Mouse (Mus musculus) c-Kit-positive CD71-positive TER-119-positive erythroid progenitor cells, embryonic 14.5 days (primary cell): ENCODE results near the gene Nod1.

ENCODE experiments used
- DNase-seq: peaks from one replicate; pipeline ENCODE4 v3.0.0-alpha.2; 2013; ENCODE audit warnings: low spot score

Gene Nod1

GRCm38 (mm10) chr6:54972111-54972928, at the start of gene Nod1:
Gene Nod1, minus strand, starts transcription at chr6:54972612.
- no peak for DNase-seq

- no peak for DNase-seq
Measured at GRCm38 (mm10) chr6:55021806-55022205, 49.4 kb upstream of the Nod1 start.

- DNase-seq: no peak
Measured at GRCm38 (mm10) chr6:55018417-55018816, 46.0 kb upstream of the Nod1 start.

GRCm38 (mm10) chr6:55016710-55017583, 44.5 kb upstream of the Nod1 start:
- peak; percentile 60 for DNase-seq

- no peak for DNase-seq
Measured at GRCm38 (mm10) chr6:55016236-55016635, 43.8 kb upstream of the Nod1 start.

GRCm38 (mm10) chr6:55014184-55014583, 41.8 kb upstream of the Nod1 start:
- DNase-seq: no peak

- no peak for DNase-seq
Measured at GRCm38 (mm10) chr6:55012516-55012915, 40.1 kb upstream of the Nod1 start.

- no peak for DNase-seq
Measured at GRCm38 (mm10) chr6:55010330-55011091, 38.1 kb upstream of the Nod1 start.

- DNase-seq: no peak
Measured at GRCm38 (mm10) chr6:55009391-55010230, 37.2 kb upstream of the Nod1 start.

GRCm38 (mm10) chr6:55008401-55008800, 36.0 kb upstream of the Nod1 start:
- no peak for DNase-seq

- DNase-seq: no peak
Measured at GRCm38 (mm10) chr6:55003559-55003958, 31.1 kb upstream of the Nod1 start.

GRCm38 (mm10) chr6:55002438-55002837, 30.0 kb upstream of the Nod1 start:
- DNase-seq: no peak

- DNase-seq: no peak
Measured at GRCm38 (mm10) chr6:55001320-55001719, 28.9 kb upstream of the Nod1 start.

GRCm38 (mm10) chr6:54997726-54998125, 25.3 kb upstream of the Nod1 start:
- no peak for DNase-seq

GRCm38 (mm10) chr6:54996361-54996760, 23.9 kb upstream of the Nod1 start:
- no peak for DNase-seq

GRCm38 (mm10) chr6:54992734-54993260, 20.4 kb upstream of the Nod1 start, which contains the start of gene Ggct:
Gene Ggct, minus strand, starts transcription at chr6:54992950.
- peak; percentile 90 for DNase-seq

GRCm38 (mm10) chr6:54992141-54992540, 19.7 kb upstream of the Nod1 start:
- no peak for DNase-seq

GRCm38 (mm10) chr6:54991189-54991588, 18.8 kb upstream of the Nod1 start:
- no peak for DNase-seq

GRCm38 (mm10) chr6:54988141-54988540, 15.7 kb upstream of the Nod1 start:
- no peak for DNase-seq

GRCm38 (mm10) chr6:54984096-54984495, 11.7 kb upstream of the Nod1 start:
- DNase-seq: no peak

GRCm38 (mm10) chr6:54983526-54984050, 11.2 kb upstream of the Nod1 start:
- DNase-seq: no peak
